Mouse (Mus musculus) thymus, adult 18-20 months (tissue): ENCODE results near the gene B3gntl1.

ENCODE experiments used
- DNase-seq, 2 experiments: peaks; one replicate each; pipeline ENCODE4 v3.0.0; 2022; ENCODE audit warnings: mixed read lengths in 2 of 2

B3gntl1 gene

GRCm38 (mm10) chr11:121672990-121673572 is at the start of gene B3gntl1:
TSS of gene B3gntl1 (minus strand) at chr11:121673153.
- DNase-seq: peak; percentile 96 to 98

- DNase-seq: no peak
Observed at GRCm38 (mm10) chr11:121722434-121722833, 49.5 kb upstream of the B3gntl1 start.

- no peak for DNase-seq
Observed at GRCm38 (mm10) chr11:121720752-121721151, 47.8 kb upstream of the B3gntl1 start.

GRCm38 (mm10) chr11:121717724-121718123 is 44.8 kb upstream of the B3gntl1 start:
- no peak for DNase-seq

GRCm38 (mm10) chr11:121714745-121715485 is 42.0 kb upstream of the B3gntl1 start:
- DNase-seq: no peak

- no peak for DNase-seq
Observed at GRCm38 (mm10) chr11:121713569-121713968, 40.6 kb upstream of the B3gntl1 start.

- no peak for DNase-seq
Observed at GRCm38 (mm10) chr11:121712987-121713386, 40.0 kb upstream of the B3gntl1 start.

- DNase-seq: no peak
Observed at GRCm38 (mm10) chr11:121710245-121710644, 37.3 kb upstream of the B3gntl1 start.

GRCm38 (mm10) chr11:121709278-121709677 is 36.3 kb upstream of the B3gntl1 start:
- no peak for DNase-seq

- DNase-seq: peak; percentile 74 to 86
Observed at GRCm38 (mm10) chr11:121706521-121707005, 33.6 kb upstream of the B3gntl1 start.

- DNase-seq: no peak
Observed at GRCm38 (mm10) chr11:121703619-121704215, 30.8 kb upstream of the B3gntl1 start.

- DNase-seq: peak; percentile 23 to 26
Observed at GRCm38 (mm10) chr11:121702895-121703618, 30.1 kb upstream of the B3gntl1 start.

GRCm38 (mm10) chr11:121702111-121702894 is 29.4 kb upstream of the B3gntl1 start:
- peak; percentile 41 to 55 for DNase-seq

GRCm38 (mm10) chr11:121701244-121701643 is 28.3 kb upstream of the B3gntl1 start, which contains the start of gene Metrnl:
TSS of gene Metrnl (plus strand) at chr11:121701544.
- no peak for DNase-seq

- no peak for DNase-seq
Observed at GRCm38 (mm10) chr11:121698381-121698955, 25.5 kb upstream of the B3gntl1 start.

GRCm38 (mm10) chr11:121697271-121697670 is 24.3 kb upstream of the B3gntl1 start:
- DNase-seq: peak; percentile 17 to 49

GRCm38 (mm10) chr11:121695304-121696064 is 22.5 kb upstream of the B3gntl1 start:
- no peak for DNase-seq

GRCm38 (mm10) chr11:121688024-121688423 is 15.1 kb upstream of the B3gntl1 start:
- peak in 1 of 2 experiments; percentile 26 for DNase-seq

GRCm38 (mm10) chr11:121686674-121687073 is 13.7 kb upstream of the B3gntl1 start:
- no peak for DNase-seq

GRCm38 (mm10) chr11:121686091-121686490 is 13.1 kb upstream of the B3gntl1 start:
- DNase-seq: no peak

- no peak for DNase-seq
Observed at GRCm38 (mm10) chr11:121685491-121686001, 12.6 kb upstream of the B3gntl1 start.
